Mouse (Mus musculus) olfactory bulb, adult 2 months (tissue): Measurements from ENCODE around the gene Nid1. TPM values are rescaled to one million over a fixed set of nuclear protein-coding genes. Genes with fewer than 3 reads are reported as not detected.
"Not testable (repeated sequence)": the region's sequence is repeated elsewhere in the genome, so short reads cannot be mapped to it uniquely, and the experiment has no call there.

Source experiments
- H3K27ac ChIP-seq: fragments of 200-500 bp; 2 replicates; pipeline ENCODE4 v1.5.1; 2012; ENCODE audit warnings: low read depth, low read length; ENCODE audit not compliant: insufficient read depth
- H3K4me1 ChIP-seq: fragments of 200-500 bp; 2 replicates; pipeline ENCODE4 v1.6.1; 2012; ENCODE audit warnings: low read length; ENCODE audit not compliant: control insufficient read depth, insufficient read depth
- H3K4me3 ChIP-seq: fragments of 200-500 bp; 2 replicates; pipeline ENCODE4 v1.5.1; 2012; ENCODE audit warnings: mild to moderate bottlenecking, low read depth, low read length, moderate library complexity; ENCODE audit not compliant: insufficient read depth
- WGBS: fragments of 180-500 bp; shearing (Covaris S2); methylation state at CpG from one replicate; pipeline ENCODE4 v1.1.7; 2018; 5-methylcytosine and 5-hydroxymethylcytosine counted together
- polyA plus RNA-seq: library from polyadenylated mRNA; stranded (reverse); fragments of >200 nt; gene quantifications from 2 replicates; pipeline ENCODE4 v1.2.4, GENCODE M21; 2012; ENCODE audit warnings: low replicate concordance; ENCODE audit not compliant: missing spikeins, insufficient read depth, insufficient read length

Nid1 gene
- polyA plus RNA-seq, 1 experiment = not detected

GRCm38 (mm10) chr13:13423301-13423700 lies 14.1 kb upstream of the Nid1 start:
- H3K27ac ChIP-seq, H3K4me3 ChIP-seq, H3K4me1 ChIP-seq: not testable (repeated sequence)
- WGBS = 82% methylated on average over 2 of the region's 5 CpGs

- H3K27ac ChIP-seq, H3K4me3 ChIP-seq, H3K4me1 ChIP-seq: not testable (repeated sequence)
- WGBS = 91% methylated on average over 5 of the region's 7 CpGs
Measured at GRCm38 (mm10) chr13:13436161-13436560, 1.2 kb upstream of the Nid1 start.

GRCm38 (mm10) chr13:13438112-13438953 lies 982 bp downstream of the Nid1 start:
- H3K4me1 ChIP-seq, H3K27ac ChIP-seq: not testable (repeated sequence)
- H3K4me3 ChIP-seq = peak overlapping the region; percentile 7; the same call in 1 of the 2 replicates
- 6% methylated on average over 19 of the region's 28 CpGs for WGBS

- not testable (repeated sequence) for H3K27ac ChIP-seq, H3K4me1 ChIP-seq, H3K4me3 ChIP-seq
- WGBS = 95% methylated on average over 5 of the region's 5 CpGs
Measured at GRCm38 (mm10) chr13:13445601-13446000, 8.2 kb downstream of the Nid1 start.

- H3K4me3 ChIP-seq, H3K27ac ChIP-seq, H3K4me1 ChIP-seq: not testable (repeated sequence)
- WGBS = 74% methylated on average over 4 of the region's 4 CpGs
Measured at GRCm38 (mm10) chr13:13446711-13447443, 9.5 kb downstream of the Nid1 start.

GRCm38 (mm10) chr13:13449981-13450380 lies 12.6 kb downstream of the Nid1 start:
- 81% methylated on average over 12 of the region's 12 CpGs for WGBS
- H3K27ac ChIP-seq, H3K4me3 ChIP-seq, H3K4me1 ChIP-seq: not testable (repeated sequence)

GRCm38 (mm10) chr13:13450931-13451330 lies 13.6 kb downstream of the Nid1 start:
- 62% methylated on average over 1 of the region's 1 CpGs for WGBS
- H3K4me1 ChIP-seq, H3K27ac ChIP-seq, H3K4me3 ChIP-seq: not testable (repeated sequence)

GRCm38 (mm10) chr13:13453332-13453731 lies 16.0 kb downstream of the Nid1 start:
- not testable (repeated sequence) for H3K27ac ChIP-seq, H3K4me1 ChIP-seq, H3K4me3 ChIP-seq
- WGBS = 90% methylated on average over 6 of the region's 6 CpGs

- 85% methylated on average over 7 of the region's 7 CpGs for WGBS
- H3K27ac ChIP-seq, H3K4me3 ChIP-seq, H3K4me1 ChIP-seq: not testable (repeated sequence)
Measured at GRCm38 (mm10) chr13:13454249-13454648, 16.9 kb downstream of the Nid1 start.

- not testable (repeated sequence) for H3K4me1 ChIP-seq, H3K4me3 ChIP-seq, H3K27ac ChIP-seq
- 50% methylated on average over 9 of the region's 9 CpGs for WGBS
Measured at GRCm38 (mm10) chr13:13455632-13456492, 18.5 kb downstream of the Nid1 start.
